Mouse (Mus musculus) forebrain, embryonic 12.5 days (tissue): Measurements from ENCODE around the gene Mcrs1. TPM values are rescaled to one million over a fixed set of nuclear protein-coding genes. Genes with fewer than 3 reads are reported as not detected.
A peak's percentile ranks its signal among the peaks of the same experiment; 100 is the strongest.

Experiments
- ATAC-seq: fragments of 200-750 bp; cut with Nextera tagmentation; 2 replicates; pipeline ENCODE4 v1.8.0; 2017; ENCODE audit warnings: moderate TSS enrichment; ENCODE audit not compliant: low FRiP score
- H3K27ac ChIP-seq: fragments of 300-500 bp; sonication (generic); 2 replicates; pipeline ENCODE4 v1.5.1; 2016; ENCODE audit warnings: mild to moderate bottlenecking
- H3K27me3 ChIP-seq: fragments of 300-500 bp; sonication (generic); 2 replicates; pipeline ENCODE4 v1.6.1; 2016; ENCODE audit warnings: mild to moderate bottlenecking
- H3K36me3 ChIP-seq: fragments of 300-500 bp; sonication (generic); replicated peaks from 2 replicates; pipeline ENCODE4 v1.6.1; 2016; ENCODE audit warnings: mild to moderate bottlenecking
- H3K4me1 ChIP-seq: fragments of 300-500 bp; sonication (generic); 2 replicates; pipeline ENCODE4 v1.6.1; 2016
- H3K4me2 ChIP-seq: fragments of 300-500 bp; sonication (generic); 2 replicates; pipeline ENCODE4 v1.6.1; 2016; ENCODE audit warnings: mild to moderate bottlenecking, moderate library complexity
- H3K4me3 ChIP-seq: fragments of 300-500 bp; sonication (generic); replicated peaks from 2 replicates; pipeline ENCODE4 v1.5.1; 2016; ENCODE audit warnings: mild to moderate bottlenecking
- H3K9ac ChIP-seq: fragments of 300-500 bp; sonication (generic); 2 replicates; pipeline ENCODE4 v1.6.1; 2016; ENCODE audit warnings: mild to moderate bottlenecking
- H3K9me3 ChIP-seq: fragments of 300-500 bp; sonication (generic); 2 replicates; pipeline ENCODE4 v1.6.1; 2016
- WGBS: fragments of 180-500 bp; shearing (Covaris S2); methylation state at CpG from one replicate; pipeline ENCODE4 v1.1.7; 2016; 5-methylcytosine and 5-hydroxymethylcytosine counted together
- polyA plus RNA-seq: library from polyadenylated mRNA; unstranded; fragments of >200 nt; fragmentation: Nextera tagmentation; extraction: Ambion mirVana; gene quantifications from 2 replicates; pipeline ENCODE4 v1.2.1, GENCODE M21; 2016

The Mcrs1 gene
- polyA plus RNA-seq: 185 and 188 TPM in 2 replicates

DNA sequence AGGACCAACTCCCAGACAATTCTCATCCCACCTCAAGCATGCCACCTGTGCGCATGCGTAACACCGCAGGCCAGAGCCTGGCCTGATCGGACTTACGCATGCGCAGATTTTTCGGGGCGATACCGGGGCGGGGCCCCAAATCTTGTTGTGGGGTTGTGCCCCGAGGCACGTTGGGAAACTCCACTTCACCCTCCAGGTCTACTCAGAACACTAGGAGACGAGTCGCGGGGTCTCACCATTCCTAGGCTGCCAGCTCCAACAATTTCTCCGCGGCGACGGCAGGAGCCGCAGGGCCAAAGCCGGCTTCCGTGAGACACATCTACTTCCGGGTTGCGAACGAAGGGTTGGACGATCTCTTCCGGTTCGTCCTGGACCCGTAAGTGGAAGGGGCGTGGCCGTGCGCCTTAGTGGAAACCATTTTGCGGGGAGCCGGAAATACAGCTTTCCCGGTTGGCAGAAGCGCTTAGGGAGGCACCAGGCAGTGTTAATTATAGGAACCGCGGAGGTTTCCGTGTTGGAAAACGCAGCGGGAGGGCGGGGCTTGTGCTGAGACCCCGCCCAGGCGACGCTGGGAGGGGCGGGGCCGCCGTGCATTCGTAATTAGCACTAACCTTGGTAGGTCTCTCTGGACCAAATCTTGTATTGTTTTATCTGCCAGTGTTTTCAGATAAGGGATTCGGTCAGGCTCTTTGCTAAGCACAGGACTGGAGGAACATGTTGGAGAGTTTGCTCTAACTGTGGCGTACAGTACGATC, at the start of gene Mcrs1:
TSS of gene Mcrs1 (minus strand) at position 336 of the 755 bp plus-strand sequence.
- peak; percentile 94 for ATAC-seq
- under 1% methylated on average over 52 of the region's 52 CpGs for WGBS
- peak within 1 kb of the TSS; percentile 87 for H3K4me2 ChIP-seq
- H3K36me3 ChIP-seq: peaks cover 31% of the 10 kb centered on the region
- peaks cover 6% of the 10 kb centered on the region; the same call in 1 of the 2 replicates for H3K27me3 ChIP-seq
- peaks cover 24% of the 10 kb centered on the region for H3K4me1 ChIP-seq
- peak within 1 kb of the TSS; percentile 71 for H3K9ac ChIP-seq
- peak within 1 kb of the TSS; percentile 97 for H3K27ac ChIP-seq
- H3K4me3 ChIP-seq: peak within 1 kb of the TSS; percentile 64
- no peaks in the 10 kb centered on the region for H3K9me3 ChIP-seq

DNA sequence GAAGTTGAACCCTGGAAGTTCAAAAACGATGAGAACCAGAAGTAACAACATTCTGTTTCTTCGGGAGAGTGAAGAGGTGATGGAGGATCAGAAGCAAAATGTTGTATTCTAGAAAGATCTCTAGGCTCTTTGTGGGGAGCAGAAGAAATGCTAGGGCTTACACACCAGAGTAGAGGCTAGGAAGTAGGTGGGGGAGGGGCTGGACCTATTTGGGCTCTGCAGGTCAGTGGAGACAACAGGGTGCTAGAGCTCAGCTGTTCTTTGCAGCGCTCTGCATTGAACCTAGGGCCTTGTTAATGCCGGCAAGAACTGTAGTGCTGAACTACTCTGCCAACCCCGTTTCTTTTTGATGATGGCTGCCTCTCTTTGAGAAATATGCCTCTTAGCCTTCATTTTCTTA, 44.5 kb upstream of the Mcrs1 start:
- WGBS: 33% methylated on average over 5 of the region's 5 CpGs
- no peak for ATAC-seq
- Histone ChIP-seq H3K9ac (no peak overlapping the region), H3K4me1 (peaks cover 19% of the 10 kb centered on the region), H3K36me3 (0 out of 2 replicates have a peak, but pooled peaks cover 8% of the 10 kb centered on the region), H3K27me3 (no peaks in the 10 kb centered on the region), H3K4me2 (peak overlapping the region; percentile 63), H3K27ac (peak overlapping the region; percentile 93; the same call in 1 of the 2 replicates), H3K9me3 (no peaks in the 10 kb centered on the region), H3K4me3 (peak overlapping the region; percentile 66)

- peak within 1 kb of the TSS; percentile 66 for H3K4me3 ChIP-seq
- peak within 1 kb of the TSS; percentile 80 for H3K9ac ChIP-seq
- 0 out of 2 replicates have a peak, but pooled peaks cover 8% of the 10 kb centered on the region for H3K36me3 ChIP-seq
- peak; percentile 62 for ATAC-seq
- H3K9me3 ChIP-seq: no peaks in the 10 kb centered on the region
- peaks cover 19% of the 10 kb centered on the region for H3K4me1 ChIP-seq
- no peaks in the 10 kb centered on the region for H3K27me3 ChIP-seq
- WGBS: under 1% methylated on average over 14 of the region's 17 CpGs
- H3K4me2 ChIP-seq: peak within 1 kb of the TSS; percentile 63
- peak within 1 kb of the TSS; percentile 93 for H3K27ac ChIP-seq
These were observed 43.8 kb upstream of the Mcrs1 start, which contains the start of gene Fam186b for GRCm38 (mm10) chr15:99295484-99295981. Gene Fam186b, minus strand, starts transcription at chr15:99295888.

DNA sequence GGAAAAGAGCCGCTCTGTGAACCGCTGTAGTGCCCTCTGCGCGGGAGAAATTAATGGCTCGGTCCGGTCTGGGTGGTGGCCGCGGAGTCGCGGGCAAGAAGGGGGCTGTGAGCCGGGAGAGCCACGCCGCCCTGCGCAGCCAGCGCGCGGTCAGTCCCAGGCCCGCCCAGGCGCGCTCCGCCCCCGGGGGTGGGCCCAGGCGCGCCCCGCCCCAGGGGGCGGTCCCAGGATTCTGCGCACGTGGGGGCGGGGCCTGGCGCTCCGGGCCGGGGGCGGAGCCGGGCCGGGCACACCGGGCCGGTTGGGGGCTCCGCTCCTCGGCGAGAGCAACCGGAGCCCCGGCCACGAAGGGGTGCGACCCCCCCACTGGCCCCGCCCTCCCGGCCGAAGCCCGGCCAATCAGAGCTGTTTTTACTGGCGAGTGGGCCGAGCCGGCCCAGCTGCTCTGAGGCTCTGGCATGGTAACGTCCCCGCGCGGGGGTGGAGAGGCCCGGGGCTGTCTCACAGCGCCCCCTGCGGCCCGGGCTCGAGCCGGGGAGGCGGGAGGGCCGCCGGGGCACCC, 43.1 kb upstream of the Mcrs1 start, which contains the start of gene Prpf40b:
TSS of gene Prpf40b (plus strand) at position 275 of the 562 bp plus-strand sequence.
- Histone ChIP-seq H3K27me3 (no peaks in the 10 kb centered on the region), H3K4me2 (peak within 1 kb of the TSS; percentile 63), H3K36me3 (0 out of 2 replicates have a peak, but pooled peaks cover 2% of the 10 kb centered on the region), H3K27ac (peak within 1 kb of the TSS; percentile 93), H3K9me3 (no peaks in the 10 kb centered on the region), H3K9ac (peak within 1 kb of the TSS; percentile 80), H3K4me1 (peaks cover 19% of the 10 kb centered on the region), H3K4me3 (peak within 1 kb of the TSS; percentile 66)
- ATAC-seq: peak; percentile 97
- WGBS: 1% methylated on average over 44 of the region's 64 CpGs

- WGBS: 38% methylated on average over 16 of the region's 16 CpGs
- no peaks in the 10 kb centered on the region for H3K36me3 ChIP-seq
These were observed 42.5 kb upstream of the Mcrs1 start for GRCm38 (mm10) chr15:99294287-99294686.

DNA sequence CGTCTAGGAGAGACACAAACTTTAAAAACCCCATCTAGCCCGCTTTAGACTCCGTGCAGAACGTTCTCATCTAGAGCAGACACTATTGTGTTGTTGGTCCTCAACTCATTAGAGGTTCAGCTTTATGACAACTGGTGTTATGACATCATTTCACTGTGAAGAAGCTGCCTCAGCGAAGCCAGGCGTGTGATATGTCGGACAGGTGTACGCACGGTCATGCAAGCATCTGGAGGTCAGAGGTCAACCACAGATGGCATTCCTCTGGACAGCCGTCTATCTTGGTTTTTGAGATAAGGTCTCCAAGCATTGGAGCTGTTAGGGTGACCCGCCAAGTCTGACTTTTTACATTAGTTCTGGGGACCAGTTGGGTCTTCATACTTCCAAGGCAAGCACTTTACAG, 38.8 kb upstream of the Mcrs1 start:
- Histone ChIP-seq H3K4me3 (no peak overlapping the region), H3K36me3 (no peaks in the 10 kb centered on the region), H3K27ac (no peak overlapping the region), H3K27me3 (no peaks in the 10 kb centered on the region), H3K9ac (no peak overlapping the region), H3K4me2 (no peak overlapping the region), H3K4me1 (peaks cover 8% of the 10 kb centered on the region; the same call in 1 of the 2 replicates), H3K9me3 (no peaks in the 10 kb centered on the region)
- ATAC-seq: no peak
- 92% methylated on average over 11 of the region's 11 CpGs for WGBS

More at GRCm38 (mm10) chr15:99294287-99294686, 42.5 kb upstream of the Mcrs1 start:
- Histone ChIP-seq H3K4me3 (peak overlapping the region; percentile 66), H3K27me3 (no peaks in the 10 kb centered on the region), H3K9ac (peak overlapping the region; percentile 80; the same call in 1 of the 2 replicates), H3K9me3 (no peaks in the 10 kb centered on the region), H3K4me2 (peak overlapping the region; percentile 63), H3K4me1 (peaks cover 19% of the 10 kb centered on the region), H3K27ac (peak overlapping the region; percentile 93; the same call in 1 of the 2 replicates)
- no peak for ATAC-seq

- Histone ChIP-seq H3K4me2 (no peak overlapping the region), H3K36me3 (no peaks in the 10 kb centered on the region), H3K27ac (no peak overlapping the region), H3K27me3 (no peaks in the 10 kb centered on the region), H3K9ac (no peak overlapping the region), H3K4me3 (no peak overlapping the region), H3K9me3 (no peaks in the 10 kb centered on the region), H3K4me1 (no peaks in the 10 kb centered on the region)
- ATAC-seq: no peak
- WGBS: 56% methylated on average over 8 of the region's 8 CpGs
These were observed 33.4 kb upstream of the Mcrs1 start for GRCm38 (mm10) chr15:99285189-99285535.

DNA sequence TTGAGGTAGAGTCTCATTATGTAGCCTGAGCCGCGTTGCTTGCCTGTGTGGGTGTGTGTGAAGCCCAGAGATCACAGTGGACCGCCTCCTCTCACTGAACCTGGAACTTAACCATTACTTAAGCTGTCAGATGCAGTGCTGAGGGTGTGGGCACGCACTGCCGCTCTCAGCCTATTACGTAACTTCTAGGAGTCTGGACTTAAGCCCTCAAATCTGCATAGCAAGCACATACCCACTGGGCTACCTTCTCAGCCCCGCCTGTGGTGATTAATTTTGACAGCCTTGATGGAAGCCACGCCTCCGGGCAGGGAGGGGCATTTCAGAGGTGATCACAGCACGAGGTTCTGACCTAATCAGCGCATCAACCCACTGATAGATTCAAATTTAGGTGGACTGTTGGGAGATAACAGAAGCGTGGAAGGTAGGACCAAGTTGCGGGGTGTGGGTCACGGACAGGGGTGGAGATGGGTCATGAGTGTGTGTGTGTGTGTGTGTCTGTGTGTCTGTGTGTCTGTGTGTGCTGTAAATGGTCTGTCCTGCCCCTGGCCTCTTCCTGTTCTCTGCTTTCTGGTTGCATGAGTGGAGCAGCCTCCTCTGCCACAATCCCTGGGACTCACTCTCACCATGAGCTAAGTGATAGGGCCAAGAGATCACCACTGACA, 32.9 kb upstream of the Mcrs1 start:
- Histone ChIP-seq H3K27ac (no peak overlapping the region), H3K4me2 (no peak overlapping the region), H3K4me3 (no peak overlapping the region), H3K27me3 (no peaks in the 10 kb centered on the region), H3K9me3 (no peaks in the 10 kb centered on the region), H3K9ac (no peak overlapping the region), H3K4me1 (no peaks in the 10 kb centered on the region), H3K36me3 (no peaks in the 10 kb centered on the region)
- no peak for ATAC-seq
- WGBS: 50% methylated on average over 14 of the region's 14 CpGs

GRCm38 (mm10) chr15:99283456-99283855, 31.7 kb upstream of the Mcrs1 start:
- H3K4me2 ChIP-seq: no peak overlapping the region
- ATAC-seq: no peak
- no peak overlapping the region for H3K9ac ChIP-seq
- no peaks in the 10 kb centered on the region for H3K27me3 ChIP-seq
- no peaks in the 10 kb centered on the region for H3K9me3 ChIP-seq
- H3K36me3 ChIP-seq: no peaks in the 10 kb centered on the region
- H3K4me1 ChIP-seq: no peaks in the 10 kb centered on the region
- no peak overlapping the region for H3K27ac ChIP-seq
- 70% methylated on average over 10 of the region's 10 CpGs for WGBS
- no peak overlapping the region for H3K4me3 ChIP-seq

DNA sequence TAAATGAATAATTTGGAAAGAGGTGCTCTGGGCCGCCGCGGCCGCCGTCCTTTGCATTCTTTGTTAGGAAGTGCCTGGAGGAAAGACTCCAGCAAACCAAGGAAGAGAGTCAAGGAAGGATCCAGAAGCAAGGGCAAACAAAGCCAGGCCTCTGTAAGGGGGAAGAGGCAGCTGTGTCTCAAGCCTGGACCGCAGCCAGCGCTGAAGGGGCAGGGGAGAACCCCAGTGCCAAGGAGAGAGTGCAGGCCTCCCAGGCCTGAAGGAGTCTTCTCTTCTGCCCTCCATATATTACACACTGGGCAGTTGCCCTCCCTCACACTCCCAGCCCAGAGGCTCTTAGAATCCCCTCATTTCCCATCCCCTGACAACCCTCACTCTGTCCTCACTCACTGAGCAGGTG, 26.5 kb upstream of the Mcrs1 start:
- no peaks in the 10 kb centered on the region for H3K36me3 ChIP-seq
- no peaks in the 10 kb centered on the region for H3K4me1 ChIP-seq
- H3K27me3 ChIP-seq: no peaks in the 10 kb centered on the region
- no peak overlapping the region for H3K9ac ChIP-seq
- ATAC-seq: no peak
- no peak overlapping the region for H3K4me2 ChIP-seq
- no peak overlapping the region for H3K27ac ChIP-seq
- H3K4me3 ChIP-seq: no peak overlapping the region
- no peaks in the 10 kb centered on the region for H3K9me3 ChIP-seq
- 92% methylated on average over 7 of the region's 7 CpGs for WGBS

DNA sequence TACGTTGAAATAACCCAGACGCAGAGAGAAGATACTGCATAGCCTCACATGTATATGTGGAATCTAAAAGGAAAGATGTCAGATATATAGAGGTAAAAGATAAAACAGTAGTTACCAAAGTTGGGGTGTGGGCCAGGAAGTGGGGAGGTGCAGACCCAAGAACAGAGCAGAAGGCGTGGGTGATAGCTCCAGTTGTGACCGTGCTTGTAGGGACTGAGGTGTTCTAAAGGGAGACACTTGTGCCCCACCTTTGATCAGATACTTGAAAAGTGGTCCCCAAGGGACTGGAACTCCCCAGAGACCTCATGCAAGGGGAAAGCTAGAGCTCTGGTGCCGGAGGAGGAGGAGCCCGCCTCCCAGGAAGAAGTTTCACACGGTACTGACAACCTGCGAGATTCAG, 24.3 kb upstream of the Mcrs1 start:
- H3K4me2 ChIP-seq: no peak overlapping the region
- peaks cover 7% of the 10 kb centered on the region for H3K4me1 ChIP-seq
- H3K36me3 ChIP-seq: no peaks in the 10 kb centered on the region
- no peaks in the 10 kb centered on the region for H3K27me3 ChIP-seq
- 86% methylated on average over 8 of the region's 8 CpGs for WGBS
- ATAC-seq: no peak
- H3K9me3 ChIP-seq: no peaks in the 10 kb centered on the region
- H3K9ac ChIP-seq: no peak overlapping the region
- no peak overlapping the region for H3K27ac ChIP-seq
- H3K4me3 ChIP-seq: no peak overlapping the region

DNA sequence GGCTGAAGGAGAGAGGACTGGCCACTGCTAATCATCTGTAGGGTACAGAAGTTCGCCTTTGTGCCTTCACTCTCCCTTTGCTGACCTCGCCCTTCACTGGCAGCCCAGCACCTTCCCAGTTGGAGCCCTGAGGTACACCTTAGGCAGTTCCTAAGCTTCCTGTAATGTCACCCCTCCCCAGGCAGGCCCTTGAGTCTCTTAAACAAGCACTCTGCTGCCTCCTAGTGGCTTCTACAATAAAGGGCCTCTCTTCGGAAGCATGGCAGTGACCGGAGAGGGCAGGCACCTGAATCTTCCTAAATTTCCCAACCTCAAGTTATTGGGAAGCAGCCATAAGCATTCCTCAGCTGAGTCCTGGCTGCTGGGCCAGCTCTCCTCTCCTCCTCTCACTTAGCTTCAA, 13.9 kb upstream of the Mcrs1 start:
- no peak overlapping the region for H3K27ac ChIP-seq
- no peak overlapping the region for H3K9ac ChIP-seq
- WGBS: 18% methylated on average over 4 of the region's 4 CpGs
- H3K4me3 ChIP-seq: no peak overlapping the region
- no peaks in the 10 kb centered on the region for H3K36me3 ChIP-seq
- peak; percentile 30; the same call in 1 of the 2 replicates for ATAC-seq
- H3K27me3 ChIP-seq: no peaks in the 10 kb centered on the region
- no peaks in the 10 kb centered on the region for H3K9me3 ChIP-seq
- no peaks in the 10 kb centered on the region for H3K4me1 ChIP-seq
- no peak overlapping the region for H3K4me2 ChIP-seq
